8 mouse cellular contexts compared by ENCODE assay signal in the genomic region with DNA sequence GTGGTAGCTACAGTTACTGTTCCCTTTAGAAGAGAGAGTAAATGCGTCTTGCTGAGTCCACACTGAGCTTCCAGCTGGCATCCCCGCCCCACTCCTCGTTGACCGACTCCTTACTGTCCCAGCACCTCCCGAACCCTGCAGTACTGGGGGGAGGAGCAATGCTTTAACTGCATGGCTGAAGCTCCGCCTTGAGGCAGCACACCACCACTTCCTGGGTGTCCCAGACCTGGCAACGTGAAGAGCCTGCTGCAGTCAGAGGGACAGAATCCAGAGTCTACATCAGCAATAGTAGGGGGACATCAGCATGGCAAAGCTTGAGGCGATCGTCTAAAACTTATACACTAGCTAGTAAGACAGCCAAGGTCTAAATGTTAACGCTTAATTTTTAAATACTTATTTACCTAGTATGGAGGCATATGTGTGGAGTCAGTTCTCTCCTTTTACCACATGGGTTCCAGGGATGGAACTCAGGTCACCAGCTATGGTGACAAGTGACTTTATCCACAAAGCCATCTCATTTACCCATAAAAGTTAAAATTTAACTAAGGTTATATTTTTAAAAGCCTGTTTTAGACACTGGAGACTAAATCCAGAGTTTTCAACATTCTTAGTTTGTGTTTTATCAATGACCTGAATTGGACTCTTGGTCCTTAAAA. TPM values are rescaled to one million over a fixed set of nuclear protein-coding genes. Genes with fewer than 3 reads are reported as not detected.
A peak's percentile ranks its signal among the peaks of the same experiment; 100 is the strongest.
DNase-seq lines count a peak whose midpoint lies in the region; ATAC-seq and TF ChIP-seq lines count a peak whose summit lies in the region.
"Had no signal": no experiment of that assay in that cellular context is flagged by ENCODE, and none has a peak within 500 bp of the region (broad histone marks: within the 10 kb centered on the region; RNA-seq: fewer than 3 reads in every experiment).

No protein-coding gene starts in this region.

- H3K27ac ChIP-seq in kidney, embryonic 14.5 days (ENCODE audit: low read depth, low read length): peak overlapping the region; percentile 87
- H3K27ac ChIP-seq in lung, postnatal 0 days (ENCODE audit: low read length): no peak overlapping the region; the same call in 1 of the 2 replicates

- no peak overlapping the region for H3K4me3 ChIP-seq in kidney, embryonic 14.5 days (ENCODE audit: low read length)
- no peak overlapping the region for H3K4me3 ChIP-seq in lung, postnatal 0 days (ENCODE audit: low read depth, low read length)

- H3K4me2 ChIP-seq in kidney, embryonic 14.5 days (replicated peaks; ENCODE audit: low read depth, low read length): peak overlapping the region; percentile 17
- H3K4me2 ChIP-seq in lung, postnatal 0 days (replicated peaks; ENCODE audit: low read depth, low read length): no peak overlapping the region

- no peaks in the 10 kb centered on the region for H3K9me3 ChIP-seq in kidney, embryonic 14.5 days (ENCODE audit: control insufficient read depth, low read length)
- no peaks in the 10 kb centered on the region for H3K9me3 ChIP-seq in lung, postnatal 0 days (ENCODE audit: low read length)

- H3K27me3 ChIP-seq in kidney, embryonic 14.5 days (ENCODE audit: control insufficient read depth, insufficient read depth, low read length): no peaks in the 10 kb centered on the region
- H3K27me3 ChIP-seq in lung, postnatal 0 days (replicated peaks; ENCODE audit: insufficient read depth, low read length): no peaks in the 10 kb centered on the region

- H3K36me3 ChIP-seq in kidney, embryonic 14.5 days (ENCODE audit: control insufficient read depth, insufficient read depth, low read length): peaks cover 2% of the 10 kb centered on the region; the same call in 1 of the 2 replicates
- no peaks in the 10 kb centered on the region for H3K36me3 ChIP-seq in lung, postnatal 0 days (ENCODE audit: insufficient read depth, low read length)

- no peak overlapping the region for H3K9ac ChIP-seq in kidney, embryonic 14.5 days (ENCODE audit: low read depth, low read length)
- H3K9ac ChIP-seq in lung, postnatal 0 days (replicated peaks; ENCODE audit: low read depth): no peak overlapping the region

- TF ChIP-seq EP300 in lung, postnatal 0 days (IDR thresholded peaks at IDR 0.05): no peak

- 38% methylated on average over 10 of the region's 10 CpGs for WGBS in kidney, embryonic 14.5 days
- 48% methylated on average over 10 of the region's 10 CpGs for WGBS in lung, postnatal 0 days

- H3K4me1 ChIP-seq in kidney, embryonic 14.5 days (ENCODE audit: control insufficient read depth, insufficient read depth, low read length): 0 out of 2 replicates have a peak, but pooled peaks cover 10% of the 10 kb centered on the region
- H3K4me1 ChIP-seq in lung, postnatal 0 days (ENCODE audit: insufficient read depth, low read depth, low read length): no peaks in the 10 kb centered on the region; the same call in 1 of the 2 replicates

- DNase-seq in ES-CJ7 (ENCODE audit: low read depth, low spot score): peak; percentile 49
- peak; percentile 26 to 43 for DNase-seq in adrenal gland, adult 18-20 months (ENCODE audit: low spot score in 2 of 2)
- peak; percentile 73 for DNase-seq in lung, postnatal 0 days (ENCODE audit: low spot score)
- DNase-seq in layer of hippocampus, adult 8-10 months (ENCODE audit: low spot score in 2 of 2): no peak
- DNase-seq in cerebellum, postnatal 10 days: no peak
- no peak for DNase-seq in Muller cell, postnatal 12 days (ENCODE audit: inconsistent ontology term)
- DNase-seq: cerebellum, postnatal 36 days had no signal

- peak; percentile 69 for ATAC-seq in kidney, embryonic 14.5 days (ENCODE audit: low FRiP score, low TSS enrichment)
- peak; percentile 20; the same call in 1 of the 2 replicates for ATAC-seq in lung, postnatal 0 days

- no peak for TF ChIP-seq CTCF in lung, postnatal 0 days (IDR thresholded peaks at IDR 0.05)

RNA-seq across cellular contexts. Expression of a gene that starts 30.1 kb away (rescaled TPM):
- total RNA-seq in adrenal gland, adult 18-20 months (2021): 10 to 100 TPM; 12.8 to 21.3 TPM
- polyA plus RNA-seq in kidney, embryonic 14.5 days (2014; fragmentation: Nextera tagmentation; extraction: Ambion mirVana): 5.0 and 9.2 TPM in 2 replicates
- polyA plus RNA-seq in lung, postnatal 0 days (2015; fragmentation: Nextera tagmentation; extraction: Ambion mirVana): 3.4 and 3.7 TPM in 2 replicates
- total RNA-seq in layer of hippocampus, adult 8-10 months (2022): 10 to 100 TPM in 1 of 4 experiments, 1 to 10 TPM in 3; 9.0 to 10.0 (median 9.5) TPM

RNA-seq across cellular contexts. Expression of a gene that starts 45.7 kb away (rescaled TPM):
- 1 to 10 TPM; 1.3 to 4.4 TPM for total RNA-seq in adrenal gland, adult 18-20 months (2021)
- 21.8 and 21.9 TPM in 2 replicates for polyA plus RNA-seq in kidney, embryonic 14.5 days (2014; fragmentation: Nextera tagmentation; extraction: Ambion mirVana)
- polyA plus RNA-seq in lung, postnatal 0 days (2015; fragmentation: Nextera tagmentation; extraction: Ambion mirVana): 10.0 and 10.4 TPM in 2 replicates
- total RNA-seq in layer of hippocampus, adult 8-10 months (2022): 10 to 100 TPM in 1 of 4 experiments, 1 to 10 TPM in 3; 2.1 to 11.0 (median 7.0) TPM

Comparison
In these comparisons a context has a peak if more than half of its experiments do, and no peak if none do; other contexts are left out.
1. DNase-seq: peak in ES-CJ7 (single experiment), adrenal gland, adult 18-20 months (2 of 2) and lung, postnatal 0 days (single experiment); none in layer of hippocampus, adult 8-10 months (0 of 2), cerebellum, postnatal 10 days (0 of 2) and Muller cell, postnatal 12 days (single experiment).